In the genomic region with DNA sequence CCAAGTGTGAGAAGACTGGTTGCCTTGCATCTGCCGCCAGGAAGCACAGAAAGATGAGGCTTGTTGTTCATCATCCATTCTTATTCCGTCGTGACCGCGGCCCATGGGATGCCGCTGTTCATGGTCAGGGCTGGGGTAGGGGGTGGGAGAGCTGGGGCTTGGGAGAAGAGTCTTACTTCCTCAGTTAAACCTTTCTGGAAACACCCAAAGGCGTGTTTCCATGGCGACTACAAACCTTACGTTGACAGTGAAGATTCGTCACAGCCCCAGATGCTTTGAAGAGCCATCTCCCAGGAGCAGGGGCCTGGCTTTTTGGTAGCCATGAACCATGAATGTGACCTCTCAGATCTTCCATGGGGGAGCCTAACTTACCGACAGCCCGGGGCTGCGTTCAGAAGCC, we compare ENCODE assay signal across 23 mouse cellular contexts.
A peak's percentile ranks its signal among the peaks of the same experiment; 100 is the strongest.
DNase-seq lines count a peak whose midpoint lies in the region; ATAC-seq and TF ChIP-seq lines count a peak whose summit lies in the region.
"Had no signal": no experiment of that assay in that cellular context is flagged by ENCODE, and none has a peak within 500 bp of the region (broad histone marks: within the 10 kb centered on the region; RNA-seq: fewer than 3 reads in every experiment).

No protein-coding gene starts in this region.

- no peak overlapping the region for H3K4me2 ChIP-seq in hindbrain, embryonic 15.5 days
- H3K4me2 ChIP-seq in hindbrain, postnatal 0 days (ENCODE audit: low read depth, low read length): no peak overlapping the region
- H3K4me2 ChIP-seq: forebrain, embryonic 13.5 days; heart, embryonic 12.5 days; heart, embryonic 15.5 days; hindbrain, embryonic 13.5 days had no signal

- no peak for DNase-seq in hindbrain, postnatal 0 days (ENCODE audit: low spot score)
- DNase-seq in R1 (ENCODE audit: low read depth, low spot score): peak; percentile 77
- DNase-seq in brain, adult 2 months (ENCODE audit: low read depth, low spot score): peak; percentile 34
- no peak for DNase-seq in thymus, postnatal 25 days
- DNase-seq in embryo, embryonic 10.5 days (ENCODE audit: low spot score): no peak
- DNase-seq: adrenal gland, adult 2 months; adrenal gland, postnatal 14 days; cerebellum, adult 11-12 months; cerebellum, adult 9-10 months; cerebellum, postnatal 14 days; embryo, embryonic 11 days; gastrocnemius, postnatal 25 days; heart, postnatal 10 days had no signal

- H3K36me3 ChIP-seq in hindbrain, embryonic 15.5 days: no peaks in the 10 kb centered on the region
- no peaks in the 10 kb centered on the region for H3K36me3 ChIP-seq in hindbrain, postnatal 0 days (ENCODE audit: insufficient read depth, low read length)
- H3K36me3 ChIP-seq: forebrain, embryonic 10.5 days; heart, embryonic 12.5 days; heart, embryonic 15.5 days; hindbrain, embryonic 10.5 days; hindbrain, embryonic 13.5 days had no signal

- H3K9ac ChIP-seq in hindbrain, embryonic 15.5 days: no peak overlapping the region
- no peak overlapping the region for H3K9ac ChIP-seq in hindbrain, postnatal 0 days (replicated peaks; ENCODE audit: low read length)
- H3K9ac ChIP-seq: forebrain, embryonic 13.5 days; heart, embryonic 12.5 days; heart, embryonic 15.5 days; hindbrain, embryonic 13.5 days had no signal

- no peak overlapping the region for H3K27ac ChIP-seq in hindbrain, embryonic 15.5 days (replicated peaks)
- H3K27ac ChIP-seq in hindbrain, postnatal 0 days: no peak overlapping the region
- H3K27ac ChIP-seq: forebrain, embryonic 13.5 days; heart, embryonic 15.5 days; hindbrain, embryonic 10.5 days; hindbrain, embryonic 13.5 days had no signal

- no peak overlapping the region for H3K4me3 ChIP-seq in hindbrain, embryonic 15.5 days
- H3K4me3 ChIP-seq in hindbrain, postnatal 0 days (ENCODE audit: low read length): no peak overlapping the region
- H3K4me3 ChIP-seq: forebrain, embryonic 10.5 days; forebrain, embryonic 13.5 days; heart, embryonic 12.5 days; heart, embryonic 15.5 days; hindbrain, embryonic 10.5 days; hindbrain, embryonic 13.5 days had no signal

- 0 out of 2 replicates have a peak, but pooled peaks have one; percentile 19 for ATAC-seq in hindbrain, embryonic 15.5 days (ENCODE audit: low FRiP score, low read depth)
- ATAC-seq in hindbrain, postnatal 0 days: no peak
- ATAC-seq: CD4-positive, CD25-positive, alpha-beta regulatory T cell, adult 4 months; forebrain, embryonic 13.5 days; forebrain, embryonic 16.5 days; intestine, postnatal 0 days had no signal

- peaks cover 22% of the 10 kb centered on the region for H3K4me1 ChIP-seq in hindbrain, embryonic 15.5 days (replicated peaks)
- no peaks in the 10 kb centered on the region for H3K4me1 ChIP-seq in hindbrain, postnatal 0 days (ENCODE audit: insufficient read depth, low read length)

- WGBS in hindbrain, embryonic 15.5 days: 54% methylated on average over 13 of the region's 13 CpGs
- WGBS in hindbrain, postnatal 0 days: 65% methylated on average over 13 of the region's 13 CpGs

- no peaks in the 10 kb centered on the region for H3K27me3 ChIP-seq in hindbrain, embryonic 15.5 days
- H3K27me3 ChIP-seq in hindbrain, postnatal 0 days (ENCODE audit: insufficient read depth, low read length): no peaks in the 10 kb centered on the region
- H3K27me3 ChIP-seq: forebrain, embryonic 13.5 days; heart, embryonic 12.5 days; heart, embryonic 15.5 days; hindbrain, embryonic 13.5 days had no signal

- H3K9me3 ChIP-seq in hindbrain, embryonic 15.5 days: no peaks in the 10 kb centered on the region
- no peaks in the 10 kb centered on the region for H3K9me3 ChIP-seq in hindbrain, postnatal 0 days (ENCODE audit: low read length)
- H3K9me3 ChIP-seq: forebrain, embryonic 10.5 days; forebrain, embryonic 13.5 days; heart, embryonic 15.5 days; hindbrain, embryonic 10.5 days; hindbrain, embryonic 13.5 days had no signal

- TF ChIP-seq CTCF in hindbrain, postnatal 0 days (IDR thresholded peaks at IDR 0.05; ENCODE audit: low read depth): no peak

Comparison
In these comparisons a context has a peak if more than half of its experiments do, and no peak if none do; other contexts are left out.
1. DNase-seq: peak in R1 (single experiment) and brain, adult 2 months (single experiment); none in hindbrain, postnatal 0 days (single experiment), thymus, postnatal 25 days (single experiment) and embryo, embryonic 10.5 days (single experiment).